Mouse (Mus musculus) layer of hippocampus, postnatal 36 days (tissue): Measurements from ENCODE around the gene Naa38. TPM values are rescaled to one million over a fixed set of nuclear protein-coding genes. Genes with fewer than 3 reads are reported as not detected.
A peak's percentile ranks its signal among the peaks of the same experiment; 100 is the strongest.

ENCODE experiments used
- DNase-seq, 2 experiments: peaks; one replicate each; pipeline ENCODE4 v3.0.0; 2022
- total RNA-seq, 2 experiments: library from RNA; stranded (reverse); gene quantifications; 2 replicates each; pipeline ENCODE4 v1.2.3; 2021

The Naa38 gene
- total RNA-seq, 2 experiments from 2014 or later = 117 to 118 TPM

DNA sequence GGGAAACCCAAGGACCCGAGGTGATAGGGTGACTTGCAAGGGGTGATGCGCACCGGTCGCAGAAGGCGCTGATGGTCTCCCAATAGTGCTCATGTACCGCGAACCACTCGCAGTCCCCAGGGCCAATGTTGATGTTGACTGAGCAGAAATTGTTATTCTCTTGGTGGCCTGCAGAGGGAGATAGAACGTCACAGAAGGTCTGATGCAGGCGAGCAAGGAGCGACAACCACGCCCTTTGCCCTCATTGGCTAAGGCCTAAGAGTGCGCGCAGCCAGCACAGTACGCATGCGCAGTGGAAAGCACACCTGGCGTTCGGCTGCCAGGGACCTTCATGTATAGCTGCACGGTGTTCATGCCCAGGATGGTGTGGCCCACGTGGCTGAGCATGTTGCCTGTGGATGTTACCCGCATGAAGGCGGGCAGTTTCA, 5.9 kb downstream of the Naa38 start:
- peak; percentile 82 to 83 for DNase-seq

DNA sequence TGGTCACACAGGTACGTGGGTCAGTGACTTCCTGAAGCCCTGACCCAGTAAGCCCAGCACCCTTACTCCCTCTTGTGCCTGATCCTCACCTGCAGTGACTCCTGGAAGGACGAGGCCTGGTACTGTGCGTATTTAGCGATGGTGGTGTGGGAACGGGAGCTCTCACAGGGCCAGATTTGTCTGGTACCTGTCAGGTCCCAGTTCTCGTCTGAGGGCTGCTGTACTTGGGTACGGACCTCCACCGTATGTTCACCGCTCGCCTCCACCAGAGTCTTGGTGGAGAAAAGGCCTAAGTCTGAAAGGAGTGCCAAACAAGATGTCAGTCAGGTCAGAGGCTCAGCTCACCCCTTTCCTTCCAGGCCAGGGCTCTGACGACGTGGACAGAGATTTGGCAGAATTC, 6.7 kb downstream of the Naa38 start:
- no peak for DNase-seq

DNA sequence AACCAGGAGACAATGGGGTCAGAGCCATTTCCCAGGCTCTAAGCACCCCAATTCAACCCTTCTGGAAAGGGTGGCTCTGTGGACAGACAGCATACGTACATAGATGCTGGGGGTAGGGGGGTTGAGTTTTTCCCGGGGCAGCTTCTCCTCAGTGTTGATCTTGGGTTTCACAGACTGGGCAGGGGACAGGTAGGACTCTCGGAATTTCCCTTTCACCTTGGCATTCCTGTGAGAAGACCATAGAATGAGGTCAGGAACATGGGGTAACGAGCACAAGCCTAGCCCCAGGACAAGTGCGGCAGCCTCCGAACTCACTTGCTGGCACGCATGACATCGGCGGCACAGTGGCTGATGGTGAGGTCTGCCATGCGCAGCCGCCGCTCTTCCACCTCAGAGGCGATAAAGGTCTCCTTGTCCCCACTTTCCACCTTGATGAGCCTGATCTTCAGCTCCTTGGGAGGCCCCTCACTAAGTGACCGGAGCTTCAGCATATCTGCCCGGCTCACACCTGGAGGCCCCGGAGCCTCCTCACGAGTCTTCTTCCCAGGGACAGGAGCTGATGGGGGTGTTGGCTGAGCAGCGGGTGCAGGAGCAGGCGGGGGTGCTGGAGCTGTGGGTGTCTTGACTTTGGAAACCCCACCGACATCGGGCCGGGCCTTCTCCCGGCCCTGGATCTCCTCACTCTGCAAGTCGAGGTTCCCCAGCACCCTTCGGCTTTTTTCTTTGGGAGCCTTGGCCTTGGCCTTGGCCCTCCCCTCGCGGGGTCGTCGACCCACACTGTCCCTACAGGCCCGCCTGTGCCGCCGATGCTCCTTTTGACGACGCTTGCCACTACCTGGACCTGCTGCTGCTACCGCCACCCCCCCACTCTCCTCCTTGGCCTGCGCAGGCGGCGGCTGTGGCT, 8.7 kb downstream of the Naa38 start:
- DNase-seq = no peak

DNA sequence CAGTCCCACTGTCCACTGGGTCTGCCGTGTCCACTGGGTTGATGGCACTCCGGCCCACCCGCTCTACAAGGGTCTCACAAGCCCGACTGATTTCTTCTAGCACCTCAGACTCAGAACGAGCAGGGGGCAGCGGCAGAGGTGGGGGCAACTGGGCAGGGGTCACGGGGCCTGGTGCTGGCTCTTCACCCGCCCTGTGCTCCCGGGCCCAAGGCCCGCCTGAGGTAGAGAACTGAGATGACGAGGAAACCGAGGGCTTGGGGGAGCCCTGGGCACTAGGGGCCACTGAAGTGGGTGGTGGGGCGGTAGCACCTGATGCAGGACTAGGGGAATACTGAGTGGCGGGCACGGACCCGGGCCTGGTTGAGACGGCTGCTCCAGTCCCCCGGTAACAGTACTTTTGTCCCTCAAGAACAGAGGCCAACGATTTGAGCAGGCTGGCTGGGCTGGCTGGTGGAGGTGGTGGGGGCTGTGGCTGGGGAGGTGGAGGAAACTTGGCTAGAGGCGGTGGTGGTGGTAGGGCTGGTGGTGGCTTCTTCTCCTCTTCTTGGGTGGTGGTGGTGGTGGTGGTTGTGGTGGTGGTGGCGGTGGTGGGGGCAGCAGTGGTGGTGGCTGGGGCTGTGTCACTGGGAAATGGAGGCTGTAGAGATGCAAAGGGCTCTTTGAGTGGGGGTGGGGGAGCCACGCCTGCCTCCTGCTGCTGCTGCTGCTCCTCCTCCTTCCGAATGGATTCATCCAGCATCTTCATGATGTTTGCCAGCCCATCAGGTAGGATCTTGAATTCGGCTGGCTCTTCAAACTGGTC, 9.5 kb downstream of the Naa38 start:
- no peak for DNase-seq

DNA sequence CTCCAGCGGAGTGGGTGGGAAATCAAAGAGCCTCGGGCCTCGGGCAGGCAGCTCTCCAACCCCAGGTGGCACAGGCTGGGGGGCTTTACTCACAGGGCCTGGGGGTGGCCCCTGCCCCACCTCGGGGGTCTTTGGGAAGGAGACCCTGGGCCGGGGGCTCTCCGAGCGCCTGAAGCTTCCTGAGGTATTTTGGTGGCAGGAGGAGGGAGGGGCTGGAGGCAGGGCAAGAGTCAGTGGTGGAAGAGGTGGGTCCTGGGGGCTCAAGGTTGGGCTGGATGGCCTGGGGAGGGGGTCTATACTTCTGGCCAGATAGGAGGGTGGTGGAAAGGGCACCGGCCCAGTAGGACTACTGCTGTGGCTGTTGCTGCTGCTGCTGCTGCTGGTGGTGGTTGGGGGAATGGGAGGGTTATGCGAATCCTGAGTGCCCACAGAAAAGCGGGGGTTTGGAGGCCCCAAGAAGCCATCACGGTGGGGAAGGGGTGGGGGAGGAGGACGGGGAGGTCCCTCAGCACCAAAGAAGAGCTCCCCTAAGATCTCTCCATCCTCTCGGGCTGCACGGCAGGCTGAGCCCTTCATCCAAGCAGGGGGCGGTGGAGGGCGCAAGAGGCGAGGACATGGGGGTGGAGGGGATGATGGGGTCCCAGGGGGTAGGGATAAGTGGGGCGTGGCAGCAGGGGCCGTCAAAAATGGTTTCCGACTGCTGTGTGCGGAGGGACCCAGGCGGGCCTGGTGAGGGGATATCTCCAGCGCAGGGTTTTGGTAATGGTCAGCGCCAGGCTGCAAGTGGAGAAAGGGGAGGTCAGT, 10.3 kb downstream of the Naa38 start:
- no peak for DNase-seq

DNA sequence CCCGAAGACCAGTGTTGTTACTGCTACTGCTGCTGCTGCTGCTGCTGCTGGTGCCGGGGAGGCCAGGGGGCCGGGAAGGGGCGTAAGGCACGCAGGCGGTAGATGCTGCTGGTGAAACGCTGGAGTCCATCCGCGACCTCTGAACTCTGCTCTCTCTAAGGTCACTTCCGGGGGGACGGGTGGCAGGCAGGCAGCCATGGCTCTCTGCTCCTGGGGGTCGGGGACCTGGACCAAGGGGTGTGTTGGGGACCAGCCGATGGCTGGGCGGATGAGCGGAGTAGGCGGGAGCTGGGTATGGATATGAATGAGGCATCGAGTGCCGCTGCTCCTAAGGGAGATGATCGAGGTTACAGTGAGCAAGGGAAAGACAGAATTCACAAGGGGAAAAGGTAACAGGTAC, 11.0 kb downstream of the Naa38 start:
- DNase-seq = no peak

DNA sequence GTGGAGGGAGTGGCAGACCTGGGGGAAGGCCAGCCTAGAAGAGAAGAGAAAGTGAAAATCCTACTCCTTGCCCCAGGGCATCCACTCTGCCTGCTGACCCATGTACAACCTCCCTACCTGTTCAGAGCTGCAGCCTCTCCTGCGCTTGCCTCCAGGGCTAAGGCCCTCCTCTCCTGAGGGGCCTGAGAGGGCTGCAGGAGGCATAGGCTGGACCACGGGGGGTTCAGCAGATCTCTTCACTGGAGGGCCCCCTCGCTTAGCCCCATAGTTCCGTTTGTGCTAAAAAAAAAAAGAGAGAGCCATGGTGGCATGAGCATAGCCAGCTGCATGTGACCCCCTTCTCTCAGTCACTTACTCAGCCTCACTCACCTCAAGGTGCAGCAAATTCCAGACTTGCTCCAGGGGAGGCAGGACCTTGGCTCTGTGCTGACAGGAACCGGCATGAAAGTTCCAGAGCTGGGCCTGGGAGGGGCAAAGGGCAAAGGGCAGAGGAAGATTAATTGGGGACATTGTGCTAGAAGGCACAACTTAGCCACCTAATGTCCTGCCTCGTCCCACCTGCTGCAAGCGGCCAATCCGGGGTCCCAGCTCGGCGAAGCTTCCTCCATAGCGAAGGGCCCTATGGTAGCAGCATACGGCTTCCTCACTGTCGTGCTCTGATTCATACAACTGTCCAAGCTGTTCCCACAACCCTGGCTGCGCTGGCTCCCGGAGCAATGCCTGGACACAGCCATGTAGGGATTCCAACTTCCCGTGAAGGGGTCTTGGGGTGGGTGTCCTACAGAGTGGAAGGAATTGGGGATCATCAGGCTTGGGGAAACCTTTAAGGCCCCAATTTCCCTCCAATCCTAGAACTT, 11.8 kb downstream of the Naa38 start:
- DNase-seq = no peak

DNA sequence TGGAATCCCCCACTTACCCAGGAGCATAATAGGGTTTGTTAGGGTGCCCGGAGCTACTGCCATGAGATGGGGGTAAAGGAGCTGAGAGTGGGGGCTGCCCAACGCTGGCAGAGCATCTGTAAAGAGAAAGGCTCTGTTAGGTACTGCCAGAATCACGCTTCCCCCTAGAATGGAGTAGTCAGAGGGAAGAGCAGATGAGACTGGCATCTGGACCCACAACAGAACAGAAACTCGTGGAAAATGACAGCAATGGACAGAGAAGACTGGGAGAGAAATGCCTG, 12.4 kb downstream of the Naa38 start:
- DNase-seq = no peak

DNA sequence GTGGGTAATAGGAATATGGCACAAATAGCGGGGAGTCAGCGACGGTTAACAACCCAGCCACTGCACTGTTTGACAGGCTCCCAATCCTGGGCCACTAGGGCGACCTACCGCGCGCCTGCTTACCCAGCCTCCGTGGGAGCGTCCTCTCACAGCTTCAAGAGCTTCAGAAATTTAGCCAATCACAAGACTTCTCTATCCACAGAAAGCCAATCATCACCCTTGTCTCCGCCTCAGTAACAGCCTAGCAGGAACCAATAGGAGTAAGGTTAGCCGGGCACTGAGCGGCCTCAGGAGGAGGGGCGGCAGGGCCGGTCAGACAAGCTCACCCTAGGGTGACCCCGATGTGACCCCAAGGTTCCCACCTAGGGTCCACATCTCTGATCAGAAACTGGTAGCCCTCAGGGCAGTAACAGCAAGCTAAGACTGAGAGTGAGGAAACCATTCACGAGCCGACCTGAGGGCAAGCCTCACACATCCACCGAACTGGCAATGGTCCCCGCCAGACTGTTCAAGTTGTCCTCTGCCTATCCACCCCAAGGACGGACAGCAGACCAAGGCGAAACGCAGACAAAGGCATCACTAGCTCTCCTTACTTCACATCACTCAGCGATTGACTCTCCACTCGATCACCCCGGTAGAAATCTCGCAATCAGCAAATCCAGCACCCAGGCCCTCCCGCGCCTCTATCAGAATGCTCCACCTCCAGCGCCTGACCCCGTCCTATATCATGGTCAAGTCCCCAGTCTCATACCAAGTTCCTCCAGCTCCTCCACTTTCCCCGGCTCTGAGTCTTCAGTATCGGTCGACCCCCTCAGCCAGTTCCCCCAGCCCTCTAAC, 13.5 kb downstream of the Naa38 start:
- peak; percentile 82 to 83 for DNase-seq

DNA sequence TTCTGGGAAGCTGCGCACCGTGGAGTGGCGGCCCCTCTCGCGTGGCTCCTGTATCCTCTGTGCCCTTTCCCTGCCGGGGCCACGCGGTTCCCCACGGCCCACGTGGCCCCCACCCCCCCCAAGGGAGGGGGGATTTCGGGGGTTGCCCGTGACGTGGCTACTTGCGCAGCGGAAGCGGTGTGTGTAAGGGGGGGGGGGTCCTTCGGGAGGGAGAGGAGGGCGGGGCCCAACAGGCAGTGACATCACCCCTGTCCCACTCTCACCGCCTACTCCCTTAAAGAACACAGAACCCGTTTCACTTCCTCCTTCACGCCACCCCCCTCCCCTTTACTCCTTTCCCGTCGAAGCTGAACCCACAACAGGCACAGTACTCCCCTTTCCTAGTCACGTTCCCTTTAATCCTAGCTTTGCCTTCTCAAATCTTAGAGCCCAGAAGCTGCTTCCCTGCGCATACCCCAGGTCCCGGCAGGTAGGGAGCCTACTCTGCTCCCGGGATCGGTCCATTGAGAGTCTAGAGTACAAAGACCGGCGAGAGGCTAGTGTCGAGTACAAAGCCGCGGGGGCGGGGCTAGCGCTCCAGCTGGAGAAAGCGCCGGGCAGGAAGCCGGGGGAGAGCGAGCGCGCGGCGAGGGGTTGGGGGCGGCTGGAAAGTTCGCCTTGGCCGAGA, 14.2 kb downstream of the Naa38 start:
- peak; percentile 77 to 79 for DNase-seq

DNA sequence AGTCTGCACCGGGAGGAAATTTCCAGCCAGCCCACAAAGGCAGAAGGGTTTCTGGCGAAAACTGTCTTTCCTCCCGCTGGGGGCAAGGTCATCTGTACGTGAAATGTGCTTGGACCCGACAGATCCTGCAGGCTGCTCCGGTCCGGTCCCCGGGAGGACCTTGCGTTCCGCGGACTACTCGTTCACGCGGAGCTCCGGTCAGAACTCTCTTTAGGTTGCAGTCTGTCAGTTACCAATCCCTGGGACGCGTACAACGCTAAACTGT, 14.7 kb downstream of the Naa38 start:
- peak in 1 of 2 experiments; percentile 58 for DNase-seq

DNA sequence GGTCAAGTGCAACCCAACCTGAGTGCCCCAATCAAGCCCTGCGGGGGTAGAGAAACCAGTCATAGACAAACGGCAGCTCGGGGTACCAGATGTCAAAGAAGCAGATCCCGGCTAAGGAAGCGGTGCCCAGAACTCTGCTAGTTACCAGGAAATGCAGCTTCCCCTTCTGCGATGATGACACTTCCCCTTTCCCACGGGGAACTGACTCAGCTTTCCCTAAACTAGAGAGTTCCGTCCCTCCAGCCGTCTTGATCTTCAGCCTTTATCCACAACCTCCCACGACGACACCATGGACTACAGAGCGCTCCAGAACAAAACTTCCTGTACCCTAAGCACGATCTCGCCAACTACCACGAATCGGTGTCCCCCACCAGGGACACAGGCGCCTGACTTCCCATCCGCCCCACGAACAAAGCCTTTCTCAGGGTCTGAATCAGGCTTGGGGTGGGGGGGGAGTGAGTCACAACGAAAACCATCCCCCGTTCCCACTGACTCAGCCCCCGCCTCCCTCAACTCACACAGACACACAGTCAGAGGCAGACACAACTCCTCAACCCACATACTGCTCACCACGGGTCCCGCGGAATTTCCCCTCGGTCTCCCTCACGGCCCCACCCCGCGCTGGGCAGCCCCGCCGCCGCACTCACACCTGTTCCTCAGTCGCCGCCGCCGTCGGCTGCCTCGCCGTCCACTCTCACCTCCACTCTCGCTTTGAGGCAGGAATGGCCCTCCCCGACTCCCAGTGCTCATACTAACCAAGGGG, 15.2 kb downstream of the Naa38 start:
- DNase-seq = peak; percentile 61 to 63

DNA sequence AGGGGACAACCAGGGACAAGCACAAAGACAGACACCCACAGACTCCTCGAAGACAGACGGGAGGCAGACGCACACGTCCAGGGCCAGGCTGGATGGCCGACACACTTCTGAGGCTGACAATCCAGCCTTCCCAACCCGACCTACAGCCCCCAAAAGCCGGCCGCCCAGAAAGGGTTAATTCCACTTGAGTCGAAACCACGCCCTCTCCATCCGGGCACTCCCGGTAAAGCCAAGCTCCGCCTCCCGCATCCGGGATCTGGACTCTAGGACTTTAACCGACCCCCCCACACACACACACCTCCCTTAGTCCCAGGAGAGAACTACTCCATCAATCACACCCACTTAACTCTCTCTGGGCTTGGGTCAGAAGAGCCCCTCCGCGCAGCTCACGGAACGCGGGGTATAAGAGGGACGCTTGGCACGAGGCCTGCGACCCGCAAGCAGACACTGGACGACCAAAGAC, 15.8 kb downstream of the Naa38 start:
- DNase-seq = peak; percentile 90 to 91

DNA sequence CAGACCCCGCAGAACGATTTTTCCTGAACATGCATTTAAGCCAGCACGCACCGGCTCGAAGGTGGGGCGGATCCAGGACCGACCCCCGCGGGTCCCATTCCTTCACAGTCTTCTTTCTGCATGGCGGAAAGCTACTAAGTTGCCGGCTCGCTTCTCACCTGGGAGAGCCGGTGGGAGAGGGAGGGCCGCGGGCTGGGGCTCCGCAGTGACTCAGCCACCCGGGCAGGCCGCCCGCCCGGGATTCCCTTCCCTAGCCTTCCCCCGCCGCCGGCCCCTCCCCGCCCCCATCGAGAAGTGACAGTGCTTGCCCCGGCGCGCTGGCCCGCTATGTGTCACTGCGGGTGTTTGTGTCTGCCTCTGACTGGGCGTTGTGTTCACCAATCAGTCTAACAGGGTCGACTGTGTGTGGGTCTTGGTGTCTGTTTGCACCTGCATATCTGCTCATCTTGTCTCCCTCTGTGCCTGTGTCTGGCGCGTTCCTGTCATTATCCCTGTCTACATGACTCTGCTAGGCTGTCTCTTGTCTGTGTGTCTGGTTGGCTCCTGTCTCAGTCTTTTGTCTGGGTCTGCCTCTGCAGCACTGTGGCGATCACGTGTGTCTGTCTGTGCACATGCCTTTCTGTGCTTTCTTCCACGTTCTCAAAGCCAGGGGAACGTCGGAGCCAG, 16.4 kb downstream of the Naa38 start:
- DNase-seq = peak in 1 of 2 experiments; percentile 50

DNA sequence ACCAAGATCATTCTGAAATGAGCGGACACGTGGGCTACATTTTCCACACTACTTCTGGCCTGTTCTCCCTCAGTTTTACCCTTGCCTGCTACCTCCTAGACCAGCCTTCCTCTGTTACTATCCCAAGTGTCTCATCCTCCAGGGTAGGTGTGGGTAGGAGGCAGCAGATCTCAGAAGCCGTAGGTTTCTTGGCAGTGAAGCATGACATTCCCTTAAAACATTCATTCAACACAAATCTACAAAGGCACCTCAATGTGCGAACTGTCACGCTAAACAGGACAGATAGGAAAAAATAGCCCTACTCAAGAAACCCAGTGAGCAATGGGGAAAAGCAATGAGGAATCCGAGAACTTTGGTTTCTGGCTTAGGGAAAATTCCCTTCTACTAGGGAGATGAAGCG, 17.3 kb downstream of the Naa38 start:
- no peak for DNase-seq

DNA sequence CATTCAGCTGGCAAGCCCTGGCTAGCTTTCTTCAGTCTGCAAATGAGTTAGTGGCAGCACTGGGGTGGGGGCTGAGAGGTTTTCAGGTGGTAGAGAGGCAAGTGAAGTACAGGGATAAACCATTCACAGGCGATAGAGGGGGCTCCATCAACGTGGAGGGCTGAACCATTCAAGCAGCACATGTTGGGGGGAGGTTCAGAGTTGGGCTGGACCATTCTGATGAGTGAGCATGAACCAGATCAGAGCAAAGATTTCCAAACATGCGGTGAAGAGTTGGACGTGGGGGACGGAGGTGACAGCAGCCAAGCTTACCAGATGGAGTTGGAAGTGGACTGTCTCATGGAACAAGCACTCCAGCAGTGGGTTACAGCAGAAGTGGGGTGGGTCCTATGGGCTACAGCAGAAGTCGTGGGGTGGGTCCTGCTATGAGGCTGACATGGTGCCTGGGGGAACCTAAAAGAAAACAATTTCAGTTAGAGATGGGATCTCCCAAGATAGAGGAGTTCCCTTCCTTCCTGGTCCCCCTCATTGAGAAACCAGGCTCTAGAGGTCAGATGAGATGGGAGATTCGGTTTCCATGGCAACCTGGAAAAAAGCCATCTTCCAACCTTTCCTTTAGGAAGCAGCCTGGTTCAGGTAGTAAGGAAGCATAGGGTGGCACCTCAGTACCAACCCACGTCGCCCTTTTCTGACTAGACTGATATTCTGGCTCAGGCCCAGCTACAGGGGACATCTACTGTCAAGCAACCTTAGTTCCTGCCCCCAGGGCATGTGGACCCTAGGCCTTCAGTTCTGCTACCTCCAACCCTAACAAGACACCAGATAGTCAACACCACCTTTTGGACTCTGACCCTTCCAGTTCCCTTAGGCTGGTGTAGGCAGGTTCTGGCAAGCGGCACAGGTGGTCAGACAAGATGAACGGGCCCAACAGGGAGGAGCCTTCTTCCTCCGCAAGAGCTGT, 18.2 kb downstream of the Naa38 start, which contains the start of gene Kdm6b:
TSS of gene Kdm6b (minus strand) at position 455 of the 961 bp plus-strand sequence.
- peak; percentile 67 to 70 for DNase-seq

DNA sequence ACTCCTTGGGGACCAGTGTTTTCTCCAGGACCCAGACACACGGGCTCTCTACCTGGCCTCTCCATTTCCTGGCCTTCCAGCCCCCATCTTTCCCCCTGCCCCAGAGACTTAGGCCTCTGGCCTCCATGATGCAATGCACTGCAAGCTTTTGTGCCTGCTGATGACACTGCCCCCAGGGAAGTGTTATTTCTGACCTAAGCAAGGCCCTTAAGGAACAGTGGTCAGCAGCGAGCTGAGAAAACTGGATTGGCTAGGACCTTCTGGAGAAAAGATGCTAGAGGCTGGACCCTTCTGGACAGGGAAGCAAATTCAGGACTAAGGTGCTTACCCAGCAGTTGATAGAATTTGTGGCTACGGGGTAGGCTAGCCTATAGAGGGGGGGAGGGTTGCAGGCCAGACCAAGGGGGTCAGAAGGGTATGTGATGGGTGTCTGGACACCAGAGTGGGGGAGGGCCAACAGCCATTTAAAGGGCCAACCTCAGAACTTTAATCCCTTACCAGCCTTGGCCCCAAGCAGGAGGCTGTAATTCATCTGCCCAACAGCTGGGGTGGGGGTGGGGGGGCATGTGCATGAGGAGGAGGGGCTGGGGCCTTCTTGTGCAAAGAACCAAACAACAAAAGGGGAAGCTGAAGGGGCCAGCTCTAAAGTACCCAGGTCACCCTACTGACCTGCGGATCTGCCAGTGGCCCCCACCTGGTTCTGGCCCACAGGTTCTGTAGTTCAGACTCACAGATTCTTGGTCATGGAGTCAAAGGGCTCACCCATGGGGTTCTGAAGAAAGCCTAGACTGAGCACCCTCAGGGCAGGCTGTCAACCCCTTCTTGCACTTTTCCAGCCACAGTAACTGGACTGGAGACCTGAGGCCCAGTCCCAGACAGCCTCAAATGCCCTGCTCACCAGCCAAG, 19.4 kb downstream of the Naa38 start:
- no peak for DNase-seq
